Mouse (Mus musculus) central nervous system, embryonic 11.5 days (tissue): ENCODE measurements around the gene Kirrel2. TPM values are rescaled to one million over a fixed set of nuclear protein-coding genes. Genes with fewer than 3 reads are reported as not detected.

ENCODE experiments used
- polyA plus RNA-seq: library from polyadenylated mRNA; depleted of rRNA; stranded (reverse); fragments of >200 nt; gene quantifications from 2 replicates; pipeline ENCODE4 v1.2.3, GENCODE M21; 2012; rRNA removed

Gene Kirrel2
- 3.6 and 3.9 TPM in 2 replicates for polyA plus RNA-seq

GRCm38 (mm10) chr7:30457629-30458330 is at the start of gene Kirrel2, which contains the start of gene Nphs1:
Kirrel2 (minus strand) TSS chr7:30457690.
Nphs1 (plus strand) TSS chr7:30458315.

GRCm38 (mm10) chr7:30493401-30493931 is 36.0 kb upstream of the Kirrel2 start, which contains the start of gene Prodh2:
Prodh2 (plus strand) TSS chr7:30493622.

GRCm38 (mm10) chr7:30444971-30445751 is 12.3 kb downstream of the Kirrel2 start, which contains the start of gene Aplp1:
Aplp1 (minus strand) TSS chr7:30445535.

GRCm38 (mm10) chr7:30421175-30421889 is 36.2 kb downstream of the Kirrel2 start, which contains the start of gene Nfkbid:
Nfkbid (plus strand) TSS chr7:30421732.

GRCm38 (mm10) chr7:30419561-30420499 is 37.7 kb downstream of the Kirrel2 start, which contains the start of gene Hcst:
Hcst (minus strand) TSS chr7:30419854.

GRCm38 (mm10) chr7:30413596-30413995 is 43.9 kb downstream of the Kirrel2 start, which contains the start of gene Tyrobp:
Tyrobp (plus strand) TSS chr7:30413760.

Other genes starting within 250 kb of the Kirrel2 start
- gene Polr2i, start 225.7 kb downstream of the Kirrel2 start, polyA plus RNA-seq, result 204 and 223 TPM in 2 replicates
- 133 and 198 TPM in 2 replicates for gene Tbcb, start 225.4 kb downstream of the Kirrel2 start, polyA plus RNA-seq
- gene Ovol3, start 222.0 kb downstream of the Kirrel2 start, polyA plus RNA-seq, result 0.19 and 0.27 TPM in 2 replicates
- 0.06 and 0.26 TPM in 2 replicates for gene Thap8, start 177.6 kb downstream of the Kirrel2 start, polyA plus RNA-seq
- gene Wdr62, start 177.3 kb downstream of the Kirrel2 start, polyA plus RNA-seq, result 22.8 and 26.3 TPM in 2 replicates
- gene Clip3, start 166.0 kb downstream of the Kirrel2 start, polyA plus RNA-seq, result 115 and 137 TPM in 2 replicates
- 61.7 and 90.9 TPM in 2 replicates for gene Alkbh6, start 149.0 kb downstream of the Kirrel2 start, polyA plus RNA-seq
- gene Syne4, start 142.9 kb downstream of the Kirrel2 start, polyA plus RNA-seq, result 42.4 and 63.7 TPM in 2 replicates
- 0.65 and 0.78 TPM in 2 replicates for gene E130208F15Rik, start 135.9 kb downstream of the Kirrel2 start, polyA plus RNA-seq
- gene Sdhaf1, start 133.8 kb downstream of the Kirrel2 start, polyA plus RNA-seq, result 19.6 and 19.7 TPM in 2 replicates
- gene Lrfn3, start 94.9 kb downstream of the Kirrel2 start, polyA plus RNA-seq, result 7.0 and 10.9 TPM in 2 replicates
- gene Tyrobp, start 43.9 kb downstream of the Kirrel2 start, polyA plus RNA-seq, result 17.2 and 25.2 TPM in 2 replicates
- gene Hcst, start 37.8 kb downstream of the Kirrel2 start, polyA plus RNA-seq, result 0.16 and 0.40 TPM in 2 replicates
- gene Nfkbid, start 36.0 kb downstream of the Kirrel2 start, polyA plus RNA-seq, result 1.8 and 2.1 TPM in 2 replicates
- 102 and 109 TPM in 2 replicates for gene Aplp1, start 12.2 kb downstream of the Kirrel2 start, polyA plus RNA-seq
- gene Nphs1, start 625 bp upstream of the Kirrel2 start, polyA plus RNA-seq, result 3.7 and 4.4 TPM in 2 replicates
- 0.82 and 3.3 TPM in 2 replicates for gene Prodh2, start 35.9 kb upstream of the Kirrel2 start, polyA plus RNA-seq
- 102 and 119 TPM in 2 replicates for gene Arhgap33, start 77.4 kb upstream of the Kirrel2 start, polyA plus RNA-seq
- 6.4 and 6.8 TPM in 2 replicates for gene Hspb6, start 94.5 kb upstream of the Kirrel2 start, polyA plus RNA-seq
- 22.3 and 28.9 TPM in 2 replicates for gene Proser3, start 94.6 kb upstream of the Kirrel2 start, polyA plus RNA-seq
- gene Lin37, start 102.1 kb upstream of the Kirrel2 start, polyA plus RNA-seq, result 35.8 and 38.5 TPM in 2 replicates
- 57.5 and 77.8 TPM in 2 replicates for gene U2af1l4, start 105.6 kb upstream of the Kirrel2 start, polyA plus RNA-seq
- 5.6 and 6.0 TPM in 2 replicates for gene Gm49396, start 105.7 kb upstream of the Kirrel2 start, polyA plus RNA-seq
- 98.4 and 114 TPM in 2 replicates for gene Psenen, start 105.9 kb upstream of the Kirrel2 start, polyA plus RNA-seq
- 5.5 and 9.1 TPM in 2 replicates for gene Igflr1, start 107.7 kb upstream of the Kirrel2 start, polyA plus RNA-seq
- gene Kmt2b, start 131.0 kb upstream of the Kirrel2 start, polyA plus RNA-seq, result 55.4 and 66.3 TPM in 2 replicates
- 0.20 and 0.45 TPM in 2 replicates for gene Zbtb32, start 141.2 kb upstream of the Kirrel2 start, polyA plus RNA-seq
- 1.9 and 4.0 TPM in 2 replicates for gene Upk1a, start 155.2 kb upstream of the Kirrel2 start, polyA plus RNA-seq
- gene Cox6b1, start 168.5 kb upstream of the Kirrel2 start, polyA plus RNA-seq, result 789 and 842 TPM in 2 replicates
- gene Etv2, start 178.2 kb upstream of the Kirrel2 start, polyA plus RNA-seq, result 0.07 and 0.18 TPM in 2 replicates
- 68.3 and 129 TPM in 2 replicates for gene Rbm42, start 192.6 kb upstream of the Kirrel2 start, polyA plus RNA-seq
- 50.6 and 72.4 TPM in 2 replicates for gene Haus5, start 207.3 kb upstream of the Kirrel2 start, polyA plus RNA-seq
- gene Pmis2, start 213.9 kb upstream of the Kirrel2 start, polyA plus RNA-seq, result not detected in 2 replicates
- not detected in 2 replicates for gene 2200002J24Rik, start 241.2 kb upstream of the Kirrel2 start, polyA plus RNA-seq